Mouse (Mus musculus) midbrain, postnatal 0 days (tissue): Measurements from ENCODE around the gene Map2k6. TPM values are rescaled to one million over a fixed set of nuclear protein-coding genes. Genes with fewer than 3 reads are reported as not detected.

ENCODE experiments used
- ATAC-seq: fragments of 200-750 bp; cut with Nextera tagmentation; 2 replicates; pipeline ENCODE4 v1.8.0; 2017; ENCODE audit warnings: moderate number of reproducible peaks, mild to moderate bottlenecking, moderate TSS enrichment, moderate library complexity; ENCODE audit not compliant: low FRiP score
- DNase-seq: peaks from one replicate; pipeline ENCODE4 v3.0.0-alpha.2; 2015; ENCODE audit warnings: low spot score
- H3K27ac ChIP-seq: fragments of 300-500 bp; sonication (generic); 2 replicates; pipeline ENCODE4 v1.5.1; 2014; ENCODE audit warnings: low read depth, mild to moderate bottlenecking, low read length, mixed read lengths
- H3K27me3 ChIP-seq: fragments of 300-500 bp; sonication (generic); 2 replicates; pipeline ENCODE4 v1.6.1; 2014; ENCODE audit warnings: low read length, control low read depth, mixed read lengths; ENCODE audit not compliant: insufficient read depth
- H3K36me3 ChIP-seq: fragments of 300-500 bp; sonication (generic); 2 replicates; pipeline ENCODE4 v1.6.1; 2014; ENCODE audit warnings: low read length, control low read depth, mixed read lengths; ENCODE audit not compliant: insufficient read depth
- H3K4me1 ChIP-seq: fragments of 300-500 bp; sonication (generic); 2 replicates; pipeline ENCODE4 v1.6.1; 2014; ENCODE audit warnings: mild to moderate bottlenecking, control low read depth, antibody characterized with exemption, low read length, mixed read lengths; ENCODE audit not compliant: insufficient read depth
- H3K4me2 ChIP-seq: fragments of 300-500 bp; sonication (generic); 2 replicates; pipeline ENCODE4 v1.6.1; 2014; ENCODE audit warnings: low read depth, mild to moderate bottlenecking, low read length, mixed read lengths; ENCODE audit not compliant: poor library complexity, severe bottlenecking
- H3K4me3 ChIP-seq: fragments of 300-500 bp; sonication (generic); 2 replicates; pipeline ENCODE4 v1.5.1; 2014; ENCODE audit warnings: low read depth, mild to moderate bottlenecking, low read length, moderate library complexity
- H3K9ac ChIP-seq: fragments of 300-500 bp; sonication (generic); replicated peaks from 2 replicates; pipeline ENCODE4 v1.6.1; 2014; ENCODE audit warnings: mild to moderate bottlenecking, low read length, moderate library complexity, mixed read lengths; ENCODE audit not compliant: poor library complexity, severe bottlenecking
- H3K9me3 ChIP-seq: fragments of 300-500 bp; sonication (generic); 2 replicates; pipeline ENCODE4 v1.6.1; 2016; ENCODE audit warnings: low read length, control low read depth
- CTCF ChIP-seq: IDR thresholded peaks from 2 replicates; pipeline ENCODE4 v1.5.1; 2016; ENCODE audit warnings: antibody characterized with exemption, mild to moderate bottlenecking
- WGBS: fragments of 180-500 bp; shearing (Covaris S2); extraction: QIAGEN DNeasy Blood & Tissue Kit; methylation state at CpG from one replicate; pipeline ENCODE4 v1.1.7; 2014; 5-methylcytosine and 5-hydroxymethylcytosine counted together
- polyA plus RNA-seq: library from polyadenylated mRNA; unstranded; fragments of >200 nt; fragmentation: Nextera tagmentation; extraction: Ambion mirVana; gene quantifications from 2 replicates; pipeline ENCODE4 v1.2.1, GENCODE M21; 2015
- total RNA-seq: library from RNA; depleted of rRNA; stranded (reverse); fragments of >200 nt; gene quantifications from 2 replicates; pipeline ENCODE4 v1.2.3, GENCODE M21; 2014

The Map2k6 gene
- total and polyA plus RNA-seq, 2 experiments from 2014 or later: 10.6 to 12.3 TPM

GRCm38 (mm10) chr11:110488301-110488700, 89.4 kb downstream of the Map2k6 start:
- no peak for TF ChIP-seq CTCF
- Histone ChIP-seq H3K9ac (no peak overlapping the region), H3K27ac (no peak overlapping the region), H3K9me3 (no peaks in the 10 kb centered on the region), H3K4me1 (no peaks in the 10 kb centered on the region), H3K36me3 (peaks cover 8% of the 10 kb centered on the region), H3K4me2 (no peak overlapping the region), H3K27me3 (no peaks in the 10 kb centered on the region), H3K4me3 (no peak overlapping the region)
- ATAC-seq: no peak
- WGBS: 97% methylated on average over 7 of the region's 7 CpGs
- no peak for DNase-seq

GRCm38 (mm10) chr11:110495323-110496060, 96.6 kb downstream of the Map2k6 start:
- H3K27me3 ChIP-seq: no peaks in the 10 kb centered on the region
- no peak overlapping the region for H3K4me2 ChIP-seq
- 83% methylated on average over 4 of the region's 4 CpGs for WGBS
- H3K4me1 ChIP-seq: no peaks in the 10 kb centered on the region
- no peak for DNase-seq
- H3K27ac ChIP-seq: no peak overlapping the region
- no peak overlapping the region for H3K9ac ChIP-seq
- no peaks in the 10 kb centered on the region for H3K9me3 ChIP-seq
- H3K4me3 ChIP-seq: no peak overlapping the region
- no peak for TF ChIP-seq CTCF
- peaks cover 17% of the 10 kb centered on the region for H3K36me3 ChIP-seq
- ATAC-seq: no peak

GRCm38 (mm10) chr11:110496061-110496446, 97.1 kb downstream of the Map2k6 start:
- no peak overlapping the region for H3K4me2 ChIP-seq
- H3K4me1 ChIP-seq: no peaks in the 10 kb centered on the region
- H3K4me3 ChIP-seq: no peak overlapping the region
- WGBS: 54% methylated on average over 12 of the region's 12 CpGs
- peak; percentile 70 for TF ChIP-seq CTCF
- no peak overlapping the region for H3K27ac ChIP-seq
- ATAC-seq: no peak
- H3K36me3 ChIP-seq: peaks cover 17% of the 10 kb centered on the region
- H3K9me3 ChIP-seq: no peaks in the 10 kb centered on the region
- no peaks in the 10 kb centered on the region for H3K27me3 ChIP-seq
- peak; percentile 63 for DNase-seq
- no peak overlapping the region for H3K9ac ChIP-seq

- Histone ChIP-seq H3K4me3 (no peak overlapping the region), H3K27ac (no peak overlapping the region), H3K4me2 (no peak overlapping the region), H3K9ac (no peak overlapping the region), H3K9me3 (no peaks in the 10 kb centered on the region), H3K4me1 (no peaks in the 10 kb centered on the region), H3K36me3 (peaks cover 15% of the 10 kb centered on the region), H3K27me3 (no peaks in the 10 kb centered on the region)
- 53% methylated on average over 8 of the region's 8 CpGs for WGBS
- ATAC-seq (no peak), DNase-seq (peak; percentile 39)
- no peak for TF ChIP-seq CTCF
Measured at GRCm38 (mm10) chr11:110497743-110498142, 98.8 kb downstream of the Map2k6 start.

GRCm38 (mm10) chr11:110498651-110499213, 99.8 kb downstream of the Map2k6 start:
- peak; percentile 86 for TF ChIP-seq CTCF
- Histone ChIP-seq H3K4me3 (no peak overlapping the region), H3K9me3 (no peaks in the 10 kb centered on the region), H3K9ac (no peak overlapping the region), H3K4me2 (no peak overlapping the region), H3K4me1 (no peaks in the 10 kb centered on the region), H3K27me3 (no peaks in the 10 kb centered on the region), H3K36me3 (peaks cover 12% of the 10 kb centered on the region; the same call in 1 of the 2 replicates), H3K27ac (no peak overlapping the region)
- 63% methylated on average over 6 of the region's 6 CpGs for WGBS
- peak; percentile 71 for DNase-seq
- no peak for ATAC-seq

GRCm38 (mm10) chr11:110502937-110503670, 104.2 kb downstream of the Map2k6 start:
- Histone ChIP-seq H3K4me1 (no peaks in the 10 kb centered on the region), H3K9ac (no peak overlapping the region), H3K4me2 (no peak overlapping the region), H3K27ac (no peak overlapping the region), H3K4me3 (no peak overlapping the region), H3K9me3 (no peaks in the 10 kb centered on the region), H3K27me3 (no peaks in the 10 kb centered on the region), H3K36me3 (peaks cover 12% of the 10 kb centered on the region; the same call in 1 of the 2 replicates)
- ATAC-seq (no peak), DNase-seq (no peak)
- WGBS: 92% methylated on average over 11 of the region's 11 CpGs
- no peak for TF ChIP-seq CTCF
